Mouse (Mus musculus) CH12.LX (cell line): ENCODE measurements around the gene Tgif2. TPM values are rescaled to one million over a fixed set of nuclear protein-coding genes. Genes with fewer than 3 reads are reported as not detected.

Experiments used
- DNase-seq: peaks from one replicate; pipeline ENCODE4 v3.0.0-alpha.2; 2013; ENCODE audit errors: extremely low read depth
- H3K27ac ChIP-seq: 2 replicates; pipeline ENCODE4 v1.5.1; 2012; ENCODE audit warnings: low read depth, mild to moderate bottlenecking, control low read depth, moderate library complexity; ENCODE audit not compliant: insufficient read depth
- H3K27me3 ChIP-seq: replicated peaks from 2 replicates; pipeline ENCODE3; 2012; ENCODE audit warnings: inconsistent platforms
- H3K36me3 ChIP-seq, 2 experiments: replicated peaks in 1 of 2; 2 replicates each; pipeline versions ENCODE3 to v1.6.1; 2012; ENCODE audit warnings: inconsistent platforms in 1 of 2, low read length in 1 of 2, mild to moderate bottlenecking in 1 of 2, mixed read lengths in 1 of 2, moderate library complexity in 1 of 2; ENCODE audit not compliant: control insufficient read depth in 1 of 2, insufficient read depth in 1 of 2
- H3K4me1 ChIP-seq, 2 experiments: 2 replicates each; pipeline ENCODE4 v1.6.1; 2012; ENCODE audit warnings: inconsistent platforms in 1 of 2, moderate library complexity in 1 of 2; ENCODE audit not compliant: insufficient read depth in 2 of 2, control insufficient read depth in 1 of 2
- H3K4me2 ChIP-seq: 2 replicates; pipeline ENCODE4 v1.6.1; 2012; ENCODE audit warnings: low read depth, mild to moderate bottlenecking, control low read depth; ENCODE audit not compliant: poor library complexity, insufficient read depth, severe bottlenecking
- H3K4me3 ChIP-seq, 3 experiments: fragments of 150-350 bp in 1 of 3; sonication (generic) in 1 of 3; replicated peaks in 1 of 3; 2 replicates each; pipeline versions ENCODE3 to v1.5.1; 2011 to 2012; ENCODE audit warnings: low read depth in 2 of 3, low read length in 2 of 3, mild to moderate bottlenecking in 2 of 3, moderate library complexity in 2 of 3, control low read depth in 1 of 3, improper control_type of control experiment in 1 of 3, inconsistent platforms in 1 of 3, mixed read lengths in 1 of 3; ENCODE audit not compliant: poor library complexity in 1 of 3
- H3K79me2 ChIP-seq: replicated peaks from 2 replicates; pipeline ENCODE4 v1.6.1; 2012; ENCODE audit warnings: mild to moderate bottlenecking, moderate library complexity; ENCODE audit not compliant: control insufficient read depth, poor library complexity, insufficient read depth, severe bottlenecking; ENCODE audit errors: extremely low read depth
- H3K9ac ChIP-seq: 2 replicates; pipeline ENCODE4 v1.6.1; 2012; ENCODE audit warnings: low read depth, mild to moderate bottlenecking, control low read depth, moderate library complexity; ENCODE audit not compliant: insufficient read depth
- H3K9me3 ChIP-seq: replicated peaks from 2 replicates; pipeline ENCODE3; 2012; ENCODE audit warnings: low read length, inconsistent platforms, mixed read lengths
- BHLHE40 ChIP-seq: IDR thresholded peaks from 2 replicates; pipeline ENCODE4 v1.6.1; 2011; ENCODE audit warnings: mild to moderate bottlenecking, low read depth, low read length, improper control_type of control experiment
- CHD1 ChIP-seq: IDR thresholded peaks from 2 replicates; pipeline ENCODE4 v1.6.1; 2012; ENCODE audit warnings: low read depth, low read length, improper control_type of control experiment, inconsistent platforms
- CHD2 ChIP-seq: IDR thresholded peaks from 2 replicates; pipeline ENCODE4 v1.6.1; 2011; ENCODE audit warnings: low read length, improper control_type of control experiment
- CTCF ChIP-seq, 2 experiments: IDR thresholded peaks in 1 of 2; conservative IDR thresholded peaks in 1 of 2; 2 replicates each; pipeline ENCODE4 v1.5.1; 2011 to 2012; ENCODE audit warnings: low read depth in 2 of 2, low read length in 2 of 2, improper control_type of control experiment in 1 of 2, inconsistent platforms in 1 of 2, mild to moderate bottlenecking in 1 of 2, moderate library complexity in 1 of 2
- E2F4 ChIP-seq: IDR thresholded peaks from 2 replicates; pipeline ENCODE4 v1.6.1; 2011; ENCODE audit warnings: low read depth, low read length, improper control_type of control experiment; ENCODE audit not compliant: insufficient replicate concordance
- GABPA ChIP-seq: IDR thresholded peaks from 2 replicates; pipeline ENCODE4 v1.6.1; 2012; ENCODE audit warnings: low read depth, low read length, improper control_type of control experiment, inconsistent platforms; ENCODE audit not compliant: insufficient replicate concordance
- HCFC1 ChIP-seq: IDR thresholded peaks from 2 replicates; pipeline ENCODE4 v1.6.1; 2012; ENCODE audit warnings: low read depth, mild to moderate bottlenecking, inconsistent platforms, low read length, improper control_type of control experiment
- IRF4 ChIP-seq: IDR thresholded peaks from 2 replicates; pipeline ENCODE4 v1.6.1; 2014; ENCODE audit warnings: low read depth, mild to moderate bottlenecking, inconsistent platforms, low read length, improper control_type of control experiment
- JUN ChIP-seq: IDR thresholded peaks from 2 replicates; pipeline ENCODE4 v1.6.1; 2011; ENCODE audit warnings: low read depth, mild to moderate bottlenecking, low read length, improper control_type of control experiment, moderate library complexity; ENCODE audit not compliant: insufficient read depth
- JUND ChIP-seq: conservative IDR thresholded peaks from 2 replicates; pipeline ENCODE4 v1.6.1; 2011; ENCODE audit warnings: low read depth, low read length, improper control_type of control experiment
- KAT2A ChIP-seq: IDR thresholded peaks from 2 replicates; pipeline ENCODE4 v1.6.1; 2012; ENCODE audit warnings: low read length, improper control_type of control experiment, inconsistent platforms; ENCODE audit not compliant: insufficient replicate concordance
- MAX ChIP-seq: IDR thresholded peaks from 2 replicates; pipeline ENCODE4 v1.6.1; 2011; ENCODE audit warnings: low read length, improper control_type of control experiment
- MAZ ChIP-seq: IDR thresholded peaks from 2 replicates; pipeline ENCODE4 v1.6.1; 2012; ENCODE audit warnings: low read depth, mild to moderate bottlenecking, inconsistent platforms, low read length, improper control_type of control experiment, moderate library complexity
- MEF2A ChIP-seq: IDR thresholded peaks from 2 replicates; pipeline ENCODE4 v1.6.1; 2014; ENCODE audit warnings: low read depth, mild to moderate bottlenecking, inconsistent platforms, low read length, improper control_type of control experiment, borderline replicate concordance
- MXI1 ChIP-seq: IDR thresholded peaks from 2 replicates; pipeline ENCODE4 v1.6.1; 2011; ENCODE audit warnings: mild to moderate bottlenecking, low read depth, low read length, improper control_type of control experiment
- NELFE ChIP-seq: IDR thresholded peaks from 2 replicates; pipeline ENCODE4 v1.6.1; 2011; ENCODE audit warnings: low read depth, low read length, improper control_type of control experiment
- NRF1 ChIP-seq: IDR thresholded peaks from 2 replicates; pipeline ENCODE4 v1.6.1; 2014; ENCODE audit warnings: low read depth, mild to moderate bottlenecking, inconsistent platforms, low read length, improper control_type of control experiment, moderate library complexity
- PAX5 ChIP-seq: IDR thresholded peaks from 2 replicates; pipeline ENCODE4 v1.6.1; 2012; ENCODE audit warnings: low read length, inconsistent platforms, mixed read lengths
- POLR2A ChIP-seq: IDR thresholded peaks from 2 replicates; pipeline ENCODE4 v1.6.1; 2011; ENCODE audit warnings: low read depth, mild to moderate bottlenecking, improper control_type of control experiment, low read length
- RCOR1 ChIP-seq: conservative IDR thresholded peaks from 2 replicates; pipeline ENCODE4 v1.6.1; 2012; ENCODE audit warnings: low read depth, mild to moderate bottlenecking, inconsistent platforms, low read length, improper control_type of control experiment
- SIN3A ChIP-seq: IDR thresholded peaks from 2 replicates; pipeline ENCODE4 v1.6.1; 2012; ENCODE audit warnings: low read length, improper control_type of control experiment, inconsistent platforms
- SMC3 ChIP-seq: IDR thresholded peaks from 2 replicates; pipeline ENCODE4 v1.6.1; 2011; ENCODE audit warnings: low read depth, low read length, improper control_type of control experiment
- USF1 ChIP-seq: IDR thresholded peaks from 2 replicates; pipeline ENCODE4 v1.6.1; 2014; ENCODE audit warnings: low read depth, mild to moderate bottlenecking, inconsistent platforms, low read length, improper control_type of control experiment
- ZC3H11A ChIP-seq: IDR thresholded peaks from 2 replicates; pipeline ENCODE4 v1.6.1; 2012; ENCODE audit warnings: low read depth, mild to moderate bottlenecking, inconsistent platforms, low read length, improper control_type of control experiment
- ZKSCAN1 ChIP-seq: IDR thresholded peaks from 2 replicates; pipeline ENCODE4 v1.6.1; 2012; ENCODE audit warnings: low read depth, inconsistent platforms, low read length, improper control_type of control experiment, borderline replicate concordance
- ZNF384 ChIP-seq: IDR thresholded peaks from 2 replicates; pipeline ENCODE4 v1.6.1; 2012; ENCODE audit warnings: low read depth, low read length, improper control_type of control experiment, inconsistent platforms
- dilution Hi-C: fragments of 300-500 bp; cut with MboI; formaldehyde crosslinking; loops from 2 replicates; pipeline ENCODE4 v1.14.3; 2020; ENCODE audit warnings: low sequenced_read_pairs; ENCODE audit not compliant: extremely low pct_unique_long_range_greater_than_20kb, extremely low pct_ligation_motif_present
- in situ Hi-C: fragments of 300-500 bp; cut with MboI; formaldehyde crosslinking; loops from 3 replicates; pipeline ENCODE4 v1.14.3; 2019; ENCODE audit warnings: low sequenced_read_pairs, low pct_ligation_motif_present, low pct_unique_long_range_greater_than_20kb, mixed read lengths
- polyA plus RNA-seq: library from polyadenylated mRNA; unstranded; fragments of >175 nt; gene quantifications from 2 replicates; pipeline ENCODE4 v1.2.1, GENCODE M21; 2012; ENCODE audit warnings: low read depth; ENCODE audit not compliant: insufficient read length
- total RNA-seq, 2 experiments: library from RNA; depleted of rRNA; stranded (reverse); fragments of 300-350 nt in 1 of 2; fragments of >200 nt in 1 of 2; gene quantifications; 2 replicates each; pipeline ENCODE4 v1.2.3; 2012 to 2014

The Tgif2 gene
- total and polyA plus RNA-seq, 3 experiments = 10.3 to 12.2 (median 11.3) TPM

DNA sequence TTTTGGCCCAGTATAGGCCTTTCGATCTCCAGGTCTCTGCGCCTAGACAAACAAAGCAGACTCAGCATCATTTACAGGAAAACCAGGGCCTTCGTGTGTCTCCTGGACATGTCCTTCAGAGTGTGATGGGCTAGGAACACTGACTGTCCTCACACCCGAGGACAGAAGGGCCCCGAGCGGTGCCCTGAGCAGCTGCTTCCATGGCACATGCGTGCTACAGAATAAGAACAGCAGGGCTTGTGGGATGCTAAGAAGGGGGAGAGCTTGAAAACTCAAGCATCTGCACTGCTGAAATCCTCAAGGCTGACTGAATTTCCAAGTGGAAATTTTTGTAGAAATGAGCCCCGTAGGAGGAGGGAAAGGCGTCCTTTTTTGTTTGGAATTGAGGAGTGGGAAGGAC lies 57.2 kb downstream of the Tgif2 start:
- dilution Hi-C loops (no loop called here), in situ Hi-C loops (loop anchor here (25.0 kb wide), 1 partner anchor 190 kb away; the partner anchor contains the start of genes Soga1 and Tldc2)
- Histone ChIP-seq H3K4me2 (no peak overlapping the region), H3K27me3 (no peaks in the 10 kb centered on the region), H3K36me3 (no peaks in the 10 kb centered on the region), H3K27ac (no peak overlapping the region), H3K79me2 (no peaks in the 10 kb centered on the region), H3K4me3 (no peak overlapping the region), H3K4me1 (no peaks in the 10 kb centered on the region)
- DNase-seq = no peak
- TF ChIP-seq PAX5 (no peak), ZNF384 (no peak), RCOR1 (no peak), USF1 (no peak), E2F4 (no peak), CHD2 (no peak), MXI1 (no peak), JUN (no peak), CHD1 (no peak), SMC3 (no peak), KAT2A (no peak), JUND (no peak), SIN3A (no peak), HCFC1 (no peak), POLR2A (no peak), ZC3H11A (no peak), CTCF (conservative IDR thresholded peaks at IDR 0.05 in 1 of 2, IDR thresholded peaks at IDR 0.05 in 1 of 2; ENCODE audit: low read depth in 2 of 2, low read length in 2 of 2) (no peak), BHLHE40 (no peak), MEF2A (no peak)
- TF ChIP-seq, all 38 proteins: peak for 0
- Histone ChIP-seq H3K9me3 (no peaks in the 10 kb centered on the region), H3K9ac (no peak overlapping the region)

GRCm38 (mm10) chr2:156898374-156898773 lies 58.6 kb downstream of the Tgif2 start:
- H3K4me2 ChIP-seq = no peak overlapping the region
- H3K36me3 ChIP-seq = no peaks in the 10 kb centered on the region
- dilution Hi-C loops = no loop called here
- H3K79me2 ChIP-seq = no peaks in the 10 kb centered on the region
- H3K9ac ChIP-seq = no peak overlapping the region
- H3K9me3 ChIP-seq = no peaks in the 10 kb centered on the region
- in situ Hi-C loops = loop anchor here (25.0 kb wide), 1 partner anchor 189 kb away; the partner anchor contains the start of genes Soga1 and Tldc2
- no peaks in the 10 kb centered on the region for H3K4me1 ChIP-seq
- DNase-seq = no peak
- H3K4me3 ChIP-seq = no peak overlapping the region
- H3K27me3 ChIP-seq = no peaks in the 10 kb centered on the region
- TF ChIP-seq IRF4 (no peak), HCFC1 (no peak), MAX (no peak), NELFE (no peak), USF1 (no peak), ZKSCAN1 (no peak), MAZ (no peak), KAT2A (no peak), BHLHE40 (no peak), JUN (no peak), ZC3H11A (no peak), MEF2A (no peak), MXI1 (no peak), NRF1 (no peak), SIN3A (no peak), E2F4 (no peak), GABPA (no peak)
- H3K27ac ChIP-seq = no peak overlapping the region
